Mouse (Mus musculus): ENCODE measurements around the gene Tril. TPM values are rescaled to one million over a fixed set of nuclear protein-coding genes. Genes with fewer than 3 reads are reported as not detected.

Tril gene
- total and polyA plus RNA-seq, 3 experiments = 0.11 TPM; not detected in 2

GRCm38 (mm10) chr6:53779526-53779925, 41.1 kb downstream of the Tril start:
- DNase-seq (ENCODE audit: low spot score) (no peak), ATAC-seq (ENCODE audit: extremely low read depth, insufficient number of reproducible peaks, low FRiP score, poor library complexity, severe bottlenecking) (no peak)
- Histone ChIP-seq H3K4me3 (ENCODE audit: low read depth, low read length) (no peak overlapping the region), H3K36me3 (replicated peaks) (no peaks in the 10 kb centered on the region), H3K27me3 (ENCODE audit: insufficient read depth, low read length) (no peaks in the 10 kb centered on the region), H3K4me1 (ENCODE audit: insufficient read depth, low read depth, low read length) (no peaks in the 10 kb centered on the region), H3K9me3 (replicated peaks) (peaks cover 35% of the 10 kb centered on the region)
- TF ChIP-seq TAL1 (conservative IDR thresholded peaks at IDR 0.05; ENCODE audit: low read depth, low read length) (no peak), GATA2 (IDR thresholded peaks at IDR 0.05; ENCODE audit: borderline replicate concordance, low read depth, low read length) (no peak), POLR2AphosphoS5 (IDR thresholded peaks at IDR 0.05; ENCODE audit: insufficient replicate concordance, low read depth, low read length) (no peak), GATA1 (IDR thresholded peaks at IDR 0.05; ENCODE audit: borderline replicate concordance, low read length) (no peak), CTCF (IDR thresholded peaks at IDR 0.05; ENCODE audit: low read depth, low read length) (no peak)

DNA sequence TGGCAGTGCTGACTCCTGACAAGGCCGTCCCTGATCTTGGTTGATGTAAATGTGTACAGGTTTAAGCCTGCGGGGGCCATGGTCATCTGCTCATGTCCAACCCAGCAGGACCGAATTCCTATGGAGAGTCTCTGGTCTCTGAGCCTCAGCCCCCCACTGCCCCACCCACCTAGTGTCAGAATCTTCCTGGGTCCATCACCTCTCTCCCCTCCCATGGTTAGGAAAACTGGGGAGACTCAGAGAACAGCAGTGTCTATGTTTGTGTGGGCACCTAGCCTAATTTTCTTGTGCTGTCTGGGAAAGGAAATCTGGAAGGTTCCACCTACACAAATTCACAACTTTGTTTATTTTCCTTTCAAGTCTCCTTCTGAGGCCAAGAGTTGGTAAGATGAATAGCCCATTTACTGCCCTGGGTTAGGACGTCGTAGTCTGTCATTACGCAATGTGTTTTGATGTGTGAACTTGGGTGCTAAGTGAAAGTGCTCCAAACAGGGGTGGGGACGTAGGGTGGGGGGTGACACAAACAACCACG, 42.1 kb downstream of the Tril start:
- no peak for TF ChIP-seq TAL1 (conservative IDR thresholded peaks at IDR 0.05; ENCODE audit: low read depth, low read length)
- no peak for TF ChIP-seq POLR2AphosphoS5 (IDR thresholded peaks at IDR 0.05; ENCODE audit: insufficient replicate concordance, low read depth, low read length)
- no peak for TF ChIP-seq GATA2 (IDR thresholded peaks at IDR 0.05; ENCODE audit: borderline replicate concordance, low read depth, low read length)
- no peak for TF ChIP-seq GATA1 (IDR thresholded peaks at IDR 0.05; ENCODE audit: borderline replicate concordance, low read length)
- TF ChIP-seq CTCF (IDR thresholded peaks at IDR 0.05; ENCODE audit: low read depth, low read length) = no peak
- H3K4me3 ChIP-seq (ENCODE audit: low read depth, low read length) = no peak overlapping the region
- no peaks in the 10 kb centered on the region for H3K36me3 ChIP-seq (replicated peaks)
- DNase-seq (ENCODE audit: low spot score) (no peak), ATAC-seq (ENCODE audit: extremely low read depth, insufficient number of reproducible peaks, low FRiP score, poor library complexity, severe bottlenecking) (no peak)
- H3K4me1 ChIP-seq (ENCODE audit: insufficient read depth, low read depth, low read length) = no peaks in the 10 kb centered on the region
- no peaks in the 10 kb centered on the region for H3K27me3 ChIP-seq (ENCODE audit: insufficient read depth, low read length)
- peaks cover 27% of the 10 kb centered on the region for H3K9me3 ChIP-seq (replicated peaks)

DNA sequence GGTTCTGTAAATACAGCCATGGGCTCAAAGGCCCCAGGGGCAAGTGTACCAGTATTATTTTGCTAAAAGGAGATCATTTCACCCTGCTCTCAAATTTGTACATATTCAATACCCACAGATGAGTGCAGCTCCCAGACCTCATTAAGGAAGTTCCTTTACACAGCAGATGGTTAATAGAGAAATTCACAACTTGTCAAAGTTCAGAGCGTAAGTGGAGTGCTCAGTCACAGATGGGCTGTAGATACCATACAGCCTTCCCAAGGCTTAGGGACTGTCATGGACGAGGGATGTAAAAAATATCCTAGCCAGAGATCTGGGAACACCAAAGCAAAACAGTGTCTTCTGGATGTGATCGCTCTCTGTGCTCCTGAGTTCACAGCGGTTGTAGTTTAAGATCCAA, 52.4 kb downstream of the Tril start:
- H3K36me3 ChIP-seq (replicated peaks) = no peaks in the 10 kb centered on the region
- ATAC-seq (ENCODE audit: extremely low read depth, insufficient number of reproducible peaks, low FRiP score, poor library complexity, severe bottlenecking) (no peak), DNase-seq (ENCODE audit: low spot score) (no peak)
- no peaks in the 10 kb centered on the region for H3K27me3 ChIP-seq (ENCODE audit: insufficient read depth, low read length)
- H3K4me3 ChIP-seq (ENCODE audit: low read depth, low read length) = no peak overlapping the region
- H3K9me3 ChIP-seq (replicated peaks) = peaks cover 34% of the 10 kb centered on the region
- no peak for TF ChIP-seq POLR2AphosphoS5 (IDR thresholded peaks at IDR 0.05; ENCODE audit: insufficient replicate concordance, low read depth, low read length)
- TF ChIP-seq CTCF (IDR thresholded peaks at IDR 0.05; ENCODE audit: low read depth, low read length) = no peak
- TF ChIP-seq GATA1 (IDR thresholded peaks at IDR 0.05; ENCODE audit: borderline replicate concordance, low read length) = no peak
- TF ChIP-seq GATA2 (IDR thresholded peaks at IDR 0.05; ENCODE audit: borderline replicate concordance, low read depth, low read length) = no peak
- TF ChIP-seq TAL1 (conservative IDR thresholded peaks at IDR 0.05; ENCODE audit: low read depth, low read length) = no peak
- H3K4me1 ChIP-seq (ENCODE audit: insufficient read depth, low read depth, low read length) = no peaks in the 10 kb centered on the region

DNA sequence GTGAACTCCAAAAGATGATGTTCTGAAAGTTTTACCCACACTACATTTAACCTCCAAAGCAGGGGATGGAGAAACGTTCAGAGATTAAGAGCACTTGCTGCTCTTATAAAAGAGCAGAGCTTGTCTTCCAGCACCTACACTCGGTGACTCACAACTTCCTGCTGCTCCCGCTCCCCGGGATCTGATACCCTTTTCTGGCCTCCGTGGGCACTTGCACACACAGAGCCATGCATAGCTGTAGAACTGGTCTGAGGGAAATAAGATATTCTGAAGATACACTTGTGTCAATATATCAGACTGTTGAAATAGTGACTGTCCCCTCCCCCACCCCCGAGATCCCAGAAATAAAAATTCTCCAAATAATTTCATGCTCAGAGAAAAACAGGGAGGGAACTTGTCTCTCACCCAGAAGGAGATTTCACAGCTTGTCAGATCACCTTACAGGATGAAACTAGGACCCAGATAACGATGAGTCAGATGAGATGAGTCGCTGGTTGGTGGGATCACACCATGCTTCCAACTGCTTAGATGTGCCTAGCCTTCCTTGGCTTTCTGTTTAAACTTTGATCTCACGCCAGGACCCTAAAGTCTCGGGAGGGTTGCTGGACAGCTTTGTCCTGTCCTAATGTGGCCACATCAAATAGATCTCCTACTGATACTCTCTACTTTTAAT, 54.3 kb downstream of the Tril start:
- Histone ChIP-seq H3K4me3 (ENCODE audit: low read depth, low read length) (no peak overlapping the region), H3K27me3 (ENCODE audit: insufficient read depth, low read length) (no peaks in the 10 kb centered on the region), H3K9me3 (replicated peaks) (peaks cover 41% of the 10 kb centered on the region), H3K4me1 (ENCODE audit: insufficient read depth, low read depth, low read length) (no peaks in the 10 kb centered on the region), H3K36me3 (replicated peaks) (no peaks in the 10 kb centered on the region)
- DNase-seq (ENCODE audit: low spot score) (no peak), ATAC-seq (ENCODE audit: extremely low read depth, insufficient number of reproducible peaks, low FRiP score, poor library complexity, severe bottlenecking) (no peak)
- no peak for TF ChIP-seq CTCF (IDR thresholded peaks at IDR 0.05; ENCODE audit: low read depth, low read length)
- TF ChIP-seq GATA2 (IDR thresholded peaks at IDR 0.05; ENCODE audit: borderline replicate concordance, low read depth, low read length) = no peak
- no peak for TF ChIP-seq GATA1 (IDR thresholded peaks at IDR 0.05; ENCODE audit: borderline replicate concordance, low read length)
- no peak for TF ChIP-seq POLR2AphosphoS5 (IDR thresholded peaks at IDR 0.05; ENCODE audit: insufficient replicate concordance, low read depth, low read length)
- no peak for TF ChIP-seq TAL1 (conservative IDR thresholded peaks at IDR 0.05; ENCODE audit: low read depth, low read length)

DNA sequence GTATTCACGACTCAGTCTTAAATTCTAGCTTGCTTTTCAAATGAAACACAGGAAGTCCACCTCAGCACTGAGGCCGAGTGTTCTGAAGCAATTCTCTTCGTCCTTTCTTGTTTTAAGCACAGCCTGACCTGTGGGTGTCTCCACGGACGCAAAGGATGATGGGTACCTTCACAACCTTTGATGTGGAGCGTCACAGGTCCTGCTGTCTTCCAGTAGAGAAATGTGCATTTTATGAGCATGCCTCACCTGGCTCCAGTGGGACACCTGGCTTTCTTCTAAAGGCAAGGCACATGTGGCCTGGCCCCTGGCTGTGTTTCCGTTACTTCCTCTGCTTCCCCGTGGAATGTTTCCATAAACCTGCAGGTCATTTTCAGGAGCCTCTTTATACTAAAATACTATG, 54.9 kb downstream of the Tril start:
- Histone ChIP-seq H3K9me3 (replicated peaks) (peaks cover 44% of the 10 kb centered on the region), H3K4me1 (ENCODE audit: insufficient read depth, low read depth, low read length) (no peaks in the 10 kb centered on the region), H3K36me3 (replicated peaks) (no peaks in the 10 kb centered on the region), H3K4me3 (ENCODE audit: low read depth, low read length) (no peak overlapping the region), H3K27me3 (ENCODE audit: insufficient read depth, low read length) (no peaks in the 10 kb centered on the region)
- ATAC-seq (ENCODE audit: extremely low read depth, insufficient number of reproducible peaks, low FRiP score, poor library complexity, severe bottlenecking) (no peak), DNase-seq (ENCODE audit: low spot score) (no peak)
- TF ChIP-seq CTCF (IDR thresholded peaks at IDR 0.05; ENCODE audit: low read depth, low read length) (no peak), POLR2AphosphoS5 (IDR thresholded peaks at IDR 0.05; ENCODE audit: insufficient replicate concordance, low read depth, low read length) (no peak), GATA2 (IDR thresholded peaks at IDR 0.05; ENCODE audit: borderline replicate concordance, low read depth, low read length) (no peak), TAL1 (conservative IDR thresholded peaks at IDR 0.05; ENCODE audit: low read depth, low read length) (no peak), GATA1 (IDR thresholded peaks at IDR 0.05; ENCODE audit: borderline replicate concordance, low read length) (no peak)

Other genes with a start within 250 kb of the Tril start
- gene Cpvl, start 157.8 kb upstream of the Tril start, total RNA-seq (2014; fragmentation: Nextera tagmentation) = not detected in 2 replicates
- not detected in 2 replicates for gene Cpvl, start 157.8 kb upstream of the Tril start, total RNA-seq (2017)
- not detected in 2 replicates for gene Cpvl, start 157.8 kb upstream of the Tril start, polyA plus RNA-seq (2012)
- gene Chn2, start 218.7 kb upstream of the Tril start, total RNA-seq (2014; fragmentation: Nextera tagmentation) = not detected in 2 replicates
- gene Chn2, start 218.7 kb upstream of the Tril start, total RNA-seq (2017) = 0.22 TPM in 1 of 2 replicates, not detected in the other
- not detected in 2 replicates for gene Chn2, start 218.7 kb upstream of the Tril start, polyA plus RNA-seq (2012)

All from G1E (cell line).